Mouse (Mus musculus) gastrocnemius, adult 18-20 months (tissue): Measurements from ENCODE around the gene Abhd10. TPM values are rescaled to one million over a fixed set of nuclear protein-coding genes. Genes with fewer than 3 reads are reported as not detected.

Experiments used
- DNase-seq: peaks from one replicate; pipeline ENCODE4 v3.0.0; 2021; ENCODE audit warnings: low spot score
- total RNA-seq, 2 experiments: library from RNA; stranded (reverse); gene quantifications; 2 replicates each; pipeline ENCODE4 v1.2.3; 2021

Abhd10 gene
- total RNA-seq, 2 experiments from 2014 or later = 11.3 to 13.8 TPM

DNA sequence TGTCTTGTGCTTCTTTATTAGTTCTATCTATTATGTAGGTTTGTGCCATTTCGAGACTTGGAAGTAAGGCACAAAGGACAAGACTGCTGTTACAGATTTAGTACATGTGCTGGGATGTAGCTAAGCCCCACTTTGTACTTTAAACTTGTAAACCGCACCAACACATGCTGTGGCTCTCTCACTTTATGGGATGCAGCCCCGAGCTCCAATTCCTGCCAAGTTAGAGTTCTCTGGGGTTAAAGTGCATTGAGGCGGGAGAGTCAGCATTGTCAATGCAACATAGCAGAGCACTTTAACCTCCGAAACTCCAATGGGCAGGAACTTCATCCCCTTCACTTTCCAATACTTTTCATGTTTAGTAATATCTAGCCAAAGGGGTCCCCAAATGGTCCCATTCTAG, 13.6 kb downstream of the Abhd10 start:
- no peak for DNase-seq

DNA sequence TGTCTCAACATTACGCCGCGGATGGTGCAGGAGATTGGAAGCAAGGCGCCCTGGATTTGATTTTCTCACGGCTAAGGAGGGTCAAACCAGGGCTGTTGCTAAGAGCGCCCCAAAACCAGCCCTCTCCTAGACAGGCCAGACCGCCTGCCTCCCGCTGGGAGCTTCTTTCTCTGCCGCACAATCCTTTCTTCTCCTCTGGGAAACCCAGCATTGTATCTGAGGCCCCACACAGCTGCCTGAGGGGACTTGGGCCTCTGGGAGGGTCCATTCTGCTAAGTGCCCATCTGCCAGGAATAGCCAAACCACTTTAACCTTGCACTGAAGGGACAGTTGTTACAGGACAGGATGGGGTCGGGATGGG, 18.0 kb downstream of the Abhd10 start:
- no peak for DNase-seq

DNA sequence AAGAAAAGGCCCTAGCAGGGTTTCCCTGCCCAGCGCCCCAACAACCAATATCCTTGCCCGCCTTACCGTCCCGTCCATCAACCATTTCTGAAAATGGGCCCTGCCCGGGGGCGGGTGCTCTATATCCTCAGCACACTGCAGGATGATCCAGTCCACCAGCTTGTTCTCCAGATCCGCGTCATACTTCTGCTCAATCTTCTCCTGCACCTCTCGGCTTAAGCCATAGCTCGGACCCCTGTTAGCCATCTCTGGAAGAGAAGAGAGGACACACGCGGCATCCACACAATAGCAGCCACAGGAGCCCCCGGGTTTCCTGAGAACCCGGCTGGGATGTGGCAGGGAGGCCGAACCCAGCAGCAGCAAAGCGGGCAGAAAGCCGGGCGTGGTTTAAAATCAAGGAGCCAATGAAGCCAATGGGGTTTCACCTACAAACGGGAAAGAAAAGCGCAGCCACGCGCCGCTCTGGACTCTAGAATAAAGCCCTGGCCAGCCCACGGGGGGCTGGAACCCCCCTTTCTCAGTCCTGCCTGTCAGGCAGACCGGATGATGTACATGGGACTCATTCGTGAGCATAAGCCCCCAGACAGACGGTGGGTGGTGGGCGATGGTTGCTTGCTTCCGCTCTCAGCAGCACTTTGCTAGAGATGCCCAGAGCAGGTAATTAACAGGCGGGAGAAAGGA, 18.6 kb downstream of the Abhd10 start, which contains the start of gene Tagln3:
Tagln3 (minus strand) TSS at position 548 of the 681 bp plus-strand sequence.
- no peak for DNase-seq

DNA sequence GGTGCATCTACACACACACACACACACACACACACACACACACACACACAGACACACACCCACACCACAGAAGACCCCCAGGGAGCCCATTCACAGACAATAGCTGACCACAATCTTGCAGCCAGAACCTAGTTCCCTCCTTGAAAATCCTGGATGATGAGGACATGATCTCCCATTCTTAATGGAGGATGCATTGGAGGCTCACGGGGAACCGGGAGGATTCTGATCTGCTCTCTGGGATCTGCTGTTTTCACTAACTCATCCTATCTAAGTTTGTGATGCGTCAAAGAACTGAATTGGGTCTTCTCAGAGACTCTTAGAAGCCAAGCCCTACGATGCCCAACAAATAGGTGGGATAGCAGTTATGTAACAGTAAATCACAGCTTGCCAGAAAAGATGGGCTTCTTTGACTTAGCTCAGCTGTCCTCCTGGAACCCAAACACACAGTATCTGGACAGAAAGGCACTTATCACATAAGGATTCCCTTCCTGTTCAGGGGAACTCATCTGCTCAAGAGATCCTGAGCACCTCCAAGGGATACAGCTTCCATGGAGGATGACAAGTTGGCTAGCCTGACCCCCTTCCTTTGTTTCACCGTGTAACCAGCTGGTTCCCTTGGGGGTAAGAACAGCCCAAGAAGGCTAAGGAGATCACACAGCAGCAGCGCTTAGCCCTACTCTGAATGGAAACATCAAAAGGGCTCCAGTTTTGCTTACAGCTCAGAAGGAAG, 19.4 kb downstream of the Abhd10 start:
- no peak for DNase-seq

DNA sequence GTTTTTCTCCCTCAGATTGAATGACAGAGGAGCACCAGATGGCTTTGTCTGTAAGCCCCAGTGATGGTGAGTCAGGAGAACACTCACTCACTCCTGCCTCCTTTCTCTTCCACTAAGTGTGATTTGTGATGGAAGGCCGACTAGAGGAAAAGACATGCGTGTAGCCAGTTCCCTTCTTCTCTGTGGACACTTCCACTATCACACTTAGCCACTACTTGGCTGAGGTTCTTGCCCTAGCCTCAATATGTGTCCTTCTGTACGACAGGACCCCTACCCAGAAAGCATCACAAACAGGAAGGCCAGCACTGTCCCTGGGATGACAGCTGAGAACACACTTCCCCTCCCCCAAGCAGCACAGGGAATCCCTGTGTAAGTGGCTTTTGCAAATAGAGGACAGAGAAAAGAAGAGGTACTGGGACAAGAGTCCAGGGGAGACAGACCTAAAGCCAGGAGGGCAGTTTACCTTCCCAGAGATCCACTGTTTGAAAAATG, 20.2 kb downstream of the Abhd10 start:
- DNase-seq = no peak

DNA sequence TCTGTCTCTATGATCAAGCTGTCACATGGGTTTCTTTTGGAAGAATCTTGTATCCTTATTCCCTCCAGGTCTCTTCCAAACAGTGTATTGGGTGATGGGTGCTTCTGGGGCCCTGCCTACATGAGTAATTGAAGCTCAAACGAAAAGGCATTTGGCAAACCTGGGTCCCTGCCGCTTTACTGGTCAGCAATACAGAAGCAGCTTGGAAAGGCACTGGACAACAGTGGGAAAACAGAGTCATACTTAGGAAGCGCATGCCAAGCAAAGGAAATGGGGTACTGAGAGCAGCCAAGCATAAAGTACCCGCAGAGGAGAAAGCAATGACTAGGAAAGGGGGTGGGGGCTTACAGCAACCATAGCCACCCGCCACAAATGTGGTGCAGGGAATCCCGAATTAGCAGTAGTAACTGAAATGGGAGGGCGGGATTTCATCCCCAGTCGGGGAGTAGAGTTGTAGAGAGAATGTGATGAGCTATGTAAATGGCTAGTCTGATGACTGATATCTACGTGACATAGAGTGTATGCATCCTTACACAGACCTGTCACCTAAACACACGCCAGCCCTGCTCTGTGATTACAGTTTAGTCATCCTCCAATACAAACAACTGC, 22.6 kb downstream of the Abhd10 start:
- no peak for DNase-seq

DNA sequence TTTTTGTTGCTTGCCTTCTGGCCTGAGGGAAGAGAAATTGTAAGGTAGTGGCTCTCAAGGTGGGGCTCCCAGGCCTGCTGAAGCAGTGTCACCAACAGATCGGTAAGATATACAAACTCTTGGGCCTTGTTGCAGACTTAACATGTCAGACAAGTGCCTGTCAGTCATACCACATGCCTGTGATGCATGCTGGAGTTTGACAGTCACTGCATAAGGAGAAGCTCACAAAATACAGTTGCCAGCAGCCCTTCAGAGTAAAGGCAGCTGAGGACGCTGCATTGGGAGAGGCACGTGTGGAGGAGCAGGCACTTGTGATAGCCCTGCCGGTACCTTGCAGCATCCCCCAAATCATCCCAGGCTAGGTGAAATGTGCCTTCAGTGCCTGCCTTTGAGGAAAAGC, 24.5 kb downstream of the Abhd10 start:
- DNase-seq = no peak

DNA sequence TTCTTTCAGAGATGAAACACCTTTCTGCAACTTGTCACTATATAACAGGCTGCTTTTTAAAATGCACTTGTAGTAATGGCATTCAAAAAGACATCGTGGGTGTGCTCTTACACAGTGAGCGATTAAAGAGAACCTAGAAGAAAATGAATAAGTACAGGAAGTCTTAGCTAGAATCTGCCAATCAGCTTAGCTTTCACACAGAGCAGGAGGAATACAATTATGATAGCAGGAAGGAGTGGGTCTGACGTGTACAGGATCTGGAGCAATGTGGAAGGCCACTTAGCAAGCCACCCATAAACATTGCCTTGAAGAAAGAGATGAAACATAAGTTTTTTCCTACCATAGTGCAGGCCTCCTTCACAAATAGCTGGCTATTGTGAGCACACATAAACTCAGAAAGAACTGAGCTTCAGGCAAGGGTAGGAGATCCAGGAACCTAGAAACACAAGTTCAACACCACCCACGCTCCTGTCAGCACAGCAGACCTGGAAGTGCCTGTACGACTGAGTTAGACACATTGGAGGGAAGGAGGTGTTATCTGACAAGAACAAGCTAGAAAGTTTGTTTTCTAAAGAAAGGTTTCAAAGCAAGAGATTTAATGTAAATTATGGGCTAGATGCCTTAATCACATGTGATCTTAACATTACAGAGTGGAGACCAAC, 28.1 kb downstream of the Abhd10 start:
- no peak for DNase-seq

DNA sequence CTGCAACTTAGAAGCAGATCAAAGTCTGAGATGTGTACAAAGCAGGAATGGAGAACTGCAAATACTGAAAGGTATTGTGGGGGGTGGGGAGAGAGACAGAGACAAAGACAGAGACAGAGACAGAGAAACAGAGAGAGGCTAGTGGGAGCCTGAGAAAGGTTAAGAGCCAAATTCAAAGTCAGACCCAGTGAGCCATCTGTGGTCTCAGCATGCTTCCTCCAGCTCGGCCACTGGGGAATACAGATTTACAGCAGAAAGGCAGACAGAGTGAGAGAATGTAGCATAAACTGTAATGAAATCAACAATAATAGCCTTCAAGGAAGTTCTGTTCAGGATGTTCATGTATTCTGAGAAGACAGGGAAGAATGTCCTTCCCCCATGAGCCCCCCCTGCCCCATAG, 28.9 kb downstream of the Abhd10 start:
- DNase-seq = no peak

DNA sequence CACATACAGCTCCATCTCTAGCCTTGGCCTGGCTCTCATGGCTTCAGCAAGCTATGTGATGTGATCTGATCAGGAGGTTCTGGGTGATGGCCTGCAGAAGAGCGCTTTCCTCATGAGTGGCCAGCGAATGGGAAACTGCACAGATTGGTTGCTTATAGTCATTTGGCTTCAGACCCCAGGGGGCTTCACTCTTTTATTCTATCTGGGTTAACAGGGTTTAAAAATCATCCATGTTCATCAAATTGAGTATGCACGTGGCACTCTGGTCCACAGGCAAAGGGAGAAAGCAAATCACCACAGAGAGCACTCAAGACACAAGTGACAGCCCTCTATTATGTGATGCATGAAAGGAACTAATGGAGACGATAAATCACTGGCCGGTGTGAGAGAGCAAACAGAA, 29.5 kb downstream of the Abhd10 start:
- no peak for DNase-seq

DNA sequence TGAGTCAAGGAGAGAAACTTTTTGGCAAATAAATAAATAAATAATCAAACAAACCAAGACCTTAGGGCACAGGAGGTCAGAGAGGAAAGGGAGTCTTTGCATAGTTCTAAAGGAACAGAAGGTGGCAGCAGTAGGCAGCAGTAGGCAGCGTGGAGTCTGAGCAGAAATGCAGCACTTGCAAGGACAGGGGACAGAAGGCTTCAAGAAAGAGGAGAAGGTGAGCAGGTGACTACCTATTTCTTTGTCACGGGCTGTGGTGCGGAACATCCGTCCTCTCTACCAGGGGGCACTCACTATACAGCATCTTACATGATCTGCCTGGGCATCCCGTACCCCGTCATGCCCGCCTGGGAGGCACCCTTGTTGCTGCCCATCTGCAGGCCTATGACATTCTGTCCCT, 31.5 kb downstream of the Abhd10 start:
- no peak for DNase-seq

DNA sequence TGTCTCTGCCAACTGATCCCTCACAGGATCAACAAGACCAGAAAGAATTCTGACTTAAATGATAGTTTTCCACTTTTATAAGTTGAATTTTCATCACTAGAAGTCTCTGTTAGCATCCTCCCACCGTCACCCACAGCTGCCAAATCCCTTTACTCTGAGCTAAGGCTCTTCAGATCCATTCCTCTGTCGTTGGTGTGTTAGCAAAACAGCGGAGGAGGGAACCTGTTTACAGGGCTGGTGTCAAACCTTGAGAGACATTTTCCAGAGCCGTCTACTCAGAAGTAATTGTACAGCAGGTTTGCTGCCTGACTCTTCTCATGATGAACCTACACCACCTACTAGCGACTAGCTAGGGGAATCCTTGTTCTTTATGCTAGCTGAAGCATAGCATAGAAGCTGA, 43.5 kb downstream of the Abhd10 start:
- DNase-seq = no peak

DNA sequence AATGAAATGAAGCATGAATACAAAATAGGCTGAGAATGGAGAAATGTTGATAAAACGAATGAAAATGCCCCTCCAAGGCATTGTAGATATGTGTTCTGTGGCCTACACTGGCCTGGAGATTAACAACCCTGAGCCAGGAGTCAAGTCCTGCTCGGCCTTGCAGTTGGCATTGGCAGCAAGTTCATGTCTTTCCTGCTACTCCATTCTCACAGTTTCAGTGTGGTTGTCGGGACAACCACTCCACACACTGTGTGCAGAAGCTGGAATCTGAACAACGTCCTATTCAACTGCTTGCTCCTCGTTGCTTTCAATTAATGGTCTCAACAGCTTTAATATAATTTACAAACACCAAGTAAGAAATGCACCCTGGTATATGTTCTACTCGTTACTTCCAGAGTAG, 44.8 kb downstream of the Abhd10 start:
- no peak for DNase-seq

DNA sequence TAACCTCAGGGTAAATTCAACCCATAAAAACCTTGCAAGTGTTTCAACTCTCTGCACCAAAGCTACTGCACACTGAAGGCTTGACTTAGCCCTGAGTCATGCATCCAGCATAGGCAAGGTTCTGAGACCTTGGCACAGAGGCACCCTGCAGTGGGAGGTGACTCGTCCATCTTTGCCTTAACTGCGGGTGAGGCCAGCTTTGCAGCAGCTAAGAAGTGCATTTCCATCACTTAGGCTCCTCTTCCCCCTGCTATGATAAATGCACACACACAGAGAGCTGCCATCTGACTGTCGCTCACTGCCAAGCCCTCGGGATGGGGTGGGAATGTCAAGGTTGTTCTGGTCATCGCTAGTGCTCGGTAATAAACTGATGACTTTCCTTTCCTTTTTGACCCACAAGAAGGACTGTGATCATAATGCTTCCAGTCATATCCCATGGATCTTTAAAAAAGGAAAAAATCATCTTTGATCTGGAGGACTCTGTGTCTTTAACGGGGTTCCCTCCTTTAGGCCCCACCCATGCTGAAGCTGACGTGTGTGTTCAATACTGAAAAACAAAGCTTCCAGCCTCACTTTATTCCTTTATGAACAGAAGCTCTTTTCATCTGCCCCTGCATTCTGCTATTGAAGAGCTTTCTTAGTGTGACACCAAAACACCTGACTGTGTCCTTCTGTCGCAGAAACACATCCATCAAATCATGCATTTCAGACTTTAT, 47.2 kb downstream of the Abhd10 start:
- DNase-seq = no peak

DNA sequence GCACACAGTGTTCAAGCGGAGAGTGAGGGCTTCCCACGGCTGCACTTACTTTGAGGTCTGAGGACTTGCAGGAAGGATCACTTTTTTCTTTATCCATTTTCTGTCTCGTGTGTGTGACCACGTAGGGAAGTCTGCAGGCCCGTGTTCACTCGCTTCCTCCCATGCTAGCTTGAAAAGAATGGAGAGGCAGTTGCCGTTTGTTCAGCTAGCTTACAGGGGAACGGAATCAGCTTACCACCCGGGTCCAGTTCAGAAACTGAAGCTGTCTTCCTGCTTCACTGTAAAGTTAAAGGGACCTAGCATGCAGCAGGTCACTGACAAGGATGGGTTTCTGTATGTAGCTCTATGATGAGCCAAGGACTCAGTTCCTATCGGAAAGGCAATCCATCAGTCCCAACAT, 49.2 kb downstream of the Abhd10 start, which contains the start of gene Tmprss7:
Tmprss7 (minus strand) TSS at position 101 of the 400 bp plus-strand sequence.
- DNase-seq = no peak

DNA sequence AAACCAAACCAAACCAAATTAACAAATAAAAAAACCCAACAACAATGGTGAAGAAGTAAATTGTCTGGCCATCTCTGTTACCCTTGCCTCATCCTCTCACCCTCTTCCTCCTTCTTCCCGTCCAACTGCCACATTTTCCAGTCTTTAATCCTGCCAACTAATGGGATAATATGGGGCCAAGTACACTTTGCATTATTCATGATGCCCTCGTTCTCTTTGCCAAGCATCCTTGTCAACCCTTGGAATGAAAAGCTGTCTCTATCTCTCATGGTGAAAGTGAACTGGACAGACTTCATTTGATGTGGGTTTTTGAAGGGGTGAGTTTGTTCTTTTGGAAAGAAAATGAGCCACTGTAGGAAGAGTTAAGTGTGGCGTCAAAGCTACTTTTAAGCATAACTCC, 49.9 kb downstream of the Abhd10 start:
- DNase-seq = no peak

DNA sequence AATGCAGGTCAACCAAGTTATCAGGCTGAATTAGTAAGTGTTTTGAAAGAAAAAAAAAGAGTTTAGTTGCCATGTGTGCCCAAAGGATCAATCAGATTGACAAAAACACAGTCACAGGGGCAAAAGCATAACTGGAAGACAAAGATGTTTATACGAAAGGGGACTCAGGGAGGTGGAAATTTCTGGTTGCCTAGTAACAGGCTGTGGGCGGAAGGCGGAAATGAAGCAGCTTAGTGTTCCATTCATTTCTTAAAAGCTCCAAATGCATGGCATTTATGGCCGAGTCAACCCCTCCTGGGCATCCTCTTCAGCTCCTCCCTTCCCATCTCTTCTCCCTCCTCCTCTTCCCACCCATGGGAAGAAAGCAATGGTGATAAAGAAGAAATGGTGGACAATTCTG, 52.6 kb downstream of the Abhd10 start:
- no peak for DNase-seq

DNA sequence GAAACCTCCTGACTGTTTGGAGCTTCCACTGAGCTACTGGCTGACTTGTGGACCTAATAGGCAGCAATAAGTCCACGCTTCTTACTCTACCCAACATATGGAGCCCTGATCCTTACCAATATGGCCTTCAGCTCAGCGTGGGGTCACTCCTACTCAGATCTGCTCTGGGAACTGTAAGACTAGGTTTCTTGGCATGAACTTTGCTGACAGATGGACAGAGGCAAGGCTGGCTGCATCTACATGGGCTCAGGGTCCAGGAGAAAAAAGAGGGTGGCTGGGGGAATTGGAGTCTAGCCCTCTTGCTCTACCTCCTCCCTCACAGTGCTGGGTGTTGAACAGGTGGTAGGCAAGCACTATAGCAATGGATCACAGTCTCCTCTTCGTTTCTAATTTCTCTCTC, 55.9 kb downstream of the Abhd10 start:
- no peak for DNase-seq

DNA sequence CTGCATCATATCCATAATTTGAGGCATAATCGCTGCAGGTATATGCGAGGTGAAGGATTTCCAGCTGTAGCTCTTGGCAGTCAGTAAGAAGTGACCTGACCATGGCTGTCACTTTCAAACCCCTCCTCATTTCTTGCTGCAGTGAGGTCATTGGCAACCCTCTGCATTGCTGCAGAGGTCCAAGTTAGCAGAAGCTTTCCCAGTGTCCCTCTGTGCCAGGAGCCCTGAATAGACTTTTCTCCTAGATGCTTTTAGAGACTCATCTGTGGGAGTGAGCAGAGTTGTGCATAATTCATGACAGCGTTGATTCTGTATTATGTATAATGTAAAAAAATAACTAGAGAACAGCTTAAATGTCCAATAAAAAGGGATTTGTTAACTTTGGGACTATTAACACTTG, 57.5 kb downstream of the Abhd10 start:
- no peak for DNase-seq

DNA sequence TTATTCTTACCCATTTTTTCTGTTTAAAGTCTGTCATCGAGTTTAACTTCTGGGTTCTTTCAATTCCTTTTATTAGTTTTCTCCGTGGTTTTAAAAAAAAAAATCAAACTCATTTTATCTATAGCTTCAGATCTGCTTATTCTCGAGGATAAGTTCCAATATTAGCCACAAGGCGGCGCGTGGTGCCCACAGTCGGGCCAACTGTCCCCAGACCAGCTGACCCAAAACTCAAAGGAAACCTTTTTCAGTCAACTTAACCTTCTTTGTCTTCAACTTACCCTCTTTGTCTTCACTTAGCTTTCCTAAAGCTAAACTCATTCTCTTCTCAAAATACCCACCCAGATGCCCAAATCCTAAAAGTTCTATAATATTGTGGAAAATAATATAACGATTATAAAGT, 57.9 kb downstream of the Abhd10 start:
- DNase-seq = peak; percentile 48
